Mouse (Mus musculus): ENCODE results near the gene Btnl10.

DNA sequence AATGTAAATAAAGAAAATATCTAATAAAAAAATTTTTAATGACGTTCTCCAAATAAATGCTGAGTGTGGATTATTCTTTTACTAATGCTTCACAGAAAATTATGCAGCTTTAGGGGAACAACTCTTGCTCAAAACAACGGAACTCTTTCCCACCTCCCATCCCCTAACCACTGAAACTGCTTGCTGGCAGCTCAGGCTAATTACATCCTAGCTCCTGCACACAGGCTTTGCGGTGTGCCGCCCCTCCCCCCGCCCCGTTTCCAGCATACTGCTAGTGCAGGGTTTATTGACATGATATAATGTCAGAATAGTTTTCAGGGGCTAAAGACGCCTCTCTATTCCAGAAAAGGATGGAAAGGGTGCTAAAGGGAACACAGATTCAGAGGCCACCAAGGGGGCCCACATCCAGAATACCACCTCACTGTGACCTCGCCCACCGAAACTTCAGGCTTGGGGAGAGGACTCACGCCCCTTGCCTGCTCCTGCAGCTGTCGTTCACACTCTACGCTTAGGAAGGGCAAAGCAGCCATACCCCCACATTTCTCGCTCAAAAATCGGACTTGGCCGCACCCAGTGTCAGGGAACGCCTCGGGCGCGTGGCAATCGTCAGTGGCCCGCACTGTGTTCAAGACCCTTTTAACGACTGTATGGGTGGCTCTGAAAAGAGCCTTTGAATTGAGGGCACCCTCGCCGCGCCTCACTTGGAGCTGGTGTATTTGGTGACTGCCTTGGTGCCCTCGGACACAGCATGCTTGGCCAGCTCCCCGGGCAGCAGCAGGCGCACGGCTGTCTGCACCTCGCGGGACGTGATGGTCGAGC lies 35.9 kb downstream of the Btnl10 start:
- TF ChIP-seq SMC3 (IDR thresholded peaks at IDR 0.05; ENCODE audit: low read depth, low read length) (no peak), USF2 (conservative IDR thresholded peaks at IDR 0.05; ENCODE audit: low read depth, low read length) (no peak), USF1 (IDR thresholded peaks at IDR 0.05; ENCODE audit: low read depth, low read length) (no peak)
